ENCODE assay signal across 8 mouse cellular contexts in the genomic region with DNA sequence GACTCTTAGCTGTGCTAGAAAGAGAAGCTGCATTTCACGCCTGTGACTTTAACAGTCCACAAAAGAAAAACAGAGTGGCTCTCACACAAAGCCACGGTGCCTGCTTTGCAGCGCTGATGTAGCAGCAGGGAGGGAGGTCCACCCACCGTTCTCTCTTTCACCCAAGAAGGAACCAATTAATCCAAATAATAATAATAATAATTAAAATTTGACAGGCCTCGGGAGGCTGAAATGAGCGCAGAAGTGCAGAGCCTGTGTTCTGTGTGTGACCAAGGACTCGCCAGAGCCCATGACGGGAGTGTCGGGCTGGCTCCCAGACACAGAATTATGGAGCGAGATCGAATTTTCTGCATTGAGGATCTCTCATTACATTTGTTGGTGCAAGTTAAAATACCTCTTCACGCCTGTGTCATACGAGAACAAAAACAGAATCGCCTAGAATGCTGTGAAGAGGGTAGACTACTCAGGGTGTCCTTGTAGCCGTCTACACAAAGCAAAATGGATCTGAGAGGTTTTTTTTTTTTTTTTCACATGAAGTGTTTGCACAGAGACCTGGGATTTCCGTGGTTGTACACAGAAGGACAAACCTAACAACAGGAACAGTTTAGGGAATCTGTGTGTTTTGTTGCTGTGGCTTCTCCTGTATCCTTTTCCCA.
DNase-seq lines count a peak whose midpoint lies in the region; ATAC-seq lines count a peak whose summit lies in the region.
"Had no signal": no experiment of that assay in that cellular context is flagged by ENCODE, and none has a peak within 500 bp of the region (broad histone marks: within the 10 kb centered on the region; RNA-seq: fewer than 3 reads in every experiment).

No protein-coding gene starts in this region.

- peak overlapping the region; percentile 44 for H3K27ac ChIP-seq in embryonic facial prominence, embryonic 14.5 days (replicated peaks; ENCODE audit: low read depth, low read length)
- H3K27ac ChIP-seq in hindbrain, embryonic 16.5 days (ENCODE audit: low read depth, low read length) = peak overlapping the region; percentile 91
- peak overlapping the region; percentile 91 for H3K27ac ChIP-seq in neural tube, embryonic 15.5 days (replicated peaks)

- peak overlapping the region; percentile 63 for H3K4me2 ChIP-seq in embryonic facial prominence, embryonic 14.5 days (ENCODE audit: low read depth, low read length)
- peak overlapping the region; percentile 49 for H3K4me2 ChIP-seq in hindbrain, embryonic 16.5 days (ENCODE audit: low read length)
- peak overlapping the region; percentile 59 for H3K4me2 ChIP-seq in neural tube, embryonic 15.5 days

- H3K9ac ChIP-seq in embryonic facial prominence, embryonic 14.5 days (ENCODE audit: low read depth, low read length) = peak overlapping the region; percentile 40
- H3K9ac ChIP-seq in hindbrain, embryonic 16.5 days (ENCODE audit: low read depth, low read length) = peak overlapping the region; percentile 58
- H3K9ac ChIP-seq in neural tube, embryonic 15.5 days (replicated peaks) = peak overlapping the region; percentile 51; the same call in 1 of the 2 replicates

- DNase-seq in left cerebral cortex, postnatal 25 days (ENCODE audit: low spot score in 2 of 2) = peak; percentile 12 to 23
- no peak for DNase-seq in left cerebral cortex, postnatal 10 days (ENCODE audit: extremely low spot score in 1 of 2, low spot score in 2 of 2)
- DNase-seq in embryonic facial prominence, embryonic 14.5 days (ENCODE audit: low spot score) = peak; percentile 39
- no peak for DNase-seq in spleen, adult 18-20 months
- DNase-seq in layer of hippocampus, adult 9-10 months (ENCODE audit: low spot score) = no peak
- DNase-seq: gastrocnemius, postnatal 25 days had no signal

- no peaks in the 10 kb centered on the region for H3K27me3 ChIP-seq in embryonic facial prominence, embryonic 14.5 days (replicated peaks; ENCODE audit: control insufficient read depth, insufficient read depth, low read length)
- H3K27me3 ChIP-seq in hindbrain, embryonic 16.5 days (replicated peaks; ENCODE audit: control insufficient read depth, insufficient read depth, low read length) = no peaks in the 10 kb centered on the region
- H3K27me3 ChIP-seq in neural tube, embryonic 15.5 days (replicated peaks) = no peaks in the 10 kb centered on the region

- intact Hi-C loops in left cerebral cortex, postnatal 25 days (cut with DNase I) = loop anchor here (2.0 to 5.0 kb wide), 3 partner anchors 57 to 183 kb away; no protein-coding TSS in a partner anchor
- intact Hi-C loops in left cerebral cortex, postnatal 10 days (cut with DNase I) = loop anchor here (2.0 kb wide), 2 partner anchors 77 to 111 kb away; no protein-coding TSS in a partner anchor

- H3K4me3 ChIP-seq in embryonic facial prominence, embryonic 14.5 days (ENCODE audit: low read depth, low read length) = peak overlapping the region; percentile 26; the same call in 1 of the 2 replicates
- H3K4me3 ChIP-seq in hindbrain, embryonic 16.5 days (ENCODE audit: low read length) = peak overlapping the region; percentile 23
- peak overlapping the region; percentile 24 for H3K4me3 ChIP-seq in neural tube, embryonic 15.5 days (replicated peaks)

- H3K36me3 ChIP-seq in embryonic facial prominence, embryonic 14.5 days (ENCODE audit: control insufficient read depth, insufficient read depth, low read length) = no peaks in the 10 kb centered on the region
- H3K36me3 ChIP-seq in hindbrain, embryonic 16.5 days (ENCODE audit: control insufficient read depth, insufficient read depth, low read length) = no peaks in the 10 kb centered on the region
- no peaks in the 10 kb centered on the region for H3K36me3 ChIP-seq in neural tube, embryonic 15.5 days

- peaks cover 8% of the 10 kb centered on the region; the same call in 1 of the 2 replicates for H3K4me1 ChIP-seq in embryonic facial prominence, embryonic 14.5 days (ENCODE audit: control insufficient read depth, insufficient read depth, low read length)
- H3K4me1 ChIP-seq in hindbrain, embryonic 16.5 days (ENCODE audit: control insufficient read depth, insufficient read depth, low read depth, low read length) = peaks cover 7% of the 10 kb centered on the region
- peaks cover 39% of the 10 kb centered on the region for H3K4me1 ChIP-seq in neural tube, embryonic 15.5 days

- ATAC-seq in embryonic facial prominence, embryonic 14.5 days (ENCODE audit: low read depth) = peak; percentile 55; the same call in 1 of the 2 replicates
- peak; percentile 73 for ATAC-seq in hindbrain, embryonic 16.5 days
- peak; percentile 66 for ATAC-seq in neural tube, embryonic 15.5 days (ENCODE audit: low FRiP score)

- no peaks in the 10 kb centered on the region for H3K9me3 ChIP-seq in embryonic facial prominence, embryonic 14.5 days (ENCODE audit: control insufficient read depth, low read length)
- no peaks in the 10 kb centered on the region for H3K9me3 ChIP-seq in hindbrain, embryonic 16.5 days (ENCODE audit: control insufficient read depth, low read length)
- H3K9me3 ChIP-seq in neural tube, embryonic 15.5 days (replicated peaks) = no peaks in the 10 kb centered on the region

- 37% methylated on average over 16 of the region's 16 CpGs for WGBS in embryonic facial prominence, embryonic 14.5 days
- 10% methylated on average over 16 of the region's 16 CpGs for WGBS in hindbrain, embryonic 16.5 days
- WGBS in neural tube, embryonic 15.5 days = 8% methylated on average over 16 of the region's 16 CpGs

Comparison
In these comparisons a context has a peak if more than half of its experiments do, and no peak if none do; other contexts are left out.
1. DNase-seq: peak in left cerebral cortex, postnatal 25 days (2 of 2) and embryonic facial prominence, embryonic 14.5 days (single experiment); none in left cerebral cortex, postnatal 10 days (0 of 2), spleen, adult 18-20 months (0 of 2) and layer of hippocampus, adult 9-10 months (single experiment).
2. Peak in every context shown above with its lines, with median percentiles within 50 percentile points of each other: ATAC-seq, H3K27ac ChIP-seq, H3K4me2 ChIP-seq, H3K4me3 ChIP-seq and H3K9ac ChIP-seq.